Mouse (Mus musculus) midbrain, embryonic 10.5 days (tissue): ENCODE measurements around the gene Ncan. TPM values are rescaled to one million over a fixed set of nuclear protein-coding genes. Genes with fewer than 3 reads are reported as not detected.

ENCODE experiments used
- DNase-seq: peaks from one replicate; pipeline ENCODE4 v3.0.0-alpha.2; 2017; ENCODE audit warnings: low spot score
- H3K27ac ChIP-seq: fragments of 300-500 bp; sonication (generic); replicated peaks from 2 replicates; pipeline ENCODE4 v1.5.1; 2016; ENCODE audit warnings: mild to moderate bottlenecking
- H3K27me3 ChIP-seq: fragments of 300-500 bp; sonication (generic); 2 replicates; pipeline ENCODE4 v1.6.1; 2016; ENCODE audit warnings: low read depth, mild to moderate bottlenecking; ENCODE audit not compliant: poor library complexity, severe bottlenecking
- H3K36me3 ChIP-seq: fragments of 300-500 bp; sonication (generic); 2 replicates; pipeline ENCODE4 v1.6.1; 2016; ENCODE audit warnings: mild to moderate bottlenecking, moderate library complexity
- H3K4me1 ChIP-seq: fragments of 300-500 bp; sonication (generic); 2 replicates; pipeline ENCODE4 v1.6.1; 2016
- H3K4me3 ChIP-seq: fragments of 300-500 bp; sonication (generic); 2 replicates; pipeline ENCODE4 v1.5.1; 2016; ENCODE audit warnings: mild to moderate bottlenecking, moderate library complexity
- H3K9me3 ChIP-seq: fragments of 300-500 bp; sonication (generic); replicated peaks from 2 replicates; pipeline ENCODE4 v1.6.1; 2016; ENCODE audit warnings: mild to moderate bottlenecking
- WGBS: fragments of 180-500 bp; shearing (Covaris S2); methylation state at CpG from one replicate; pipeline ENCODE4 v1.1.7; 2016; 5-methylcytosine and 5-hydroxymethylcytosine counted together
- polyA plus RNA-seq: library from polyadenylated mRNA; unstranded; fragments of >200 nt; fragmentation: Nextera tagmentation; extraction: Ambion mirVana; gene quantifications from 2 replicates; pipeline ENCODE4 v1.2.1, GENCODE M21; 2016

The Ncan gene
- polyA plus RNA-seq, 1 experiment from 2014 or later, result 14.4 TPM

DNA sequence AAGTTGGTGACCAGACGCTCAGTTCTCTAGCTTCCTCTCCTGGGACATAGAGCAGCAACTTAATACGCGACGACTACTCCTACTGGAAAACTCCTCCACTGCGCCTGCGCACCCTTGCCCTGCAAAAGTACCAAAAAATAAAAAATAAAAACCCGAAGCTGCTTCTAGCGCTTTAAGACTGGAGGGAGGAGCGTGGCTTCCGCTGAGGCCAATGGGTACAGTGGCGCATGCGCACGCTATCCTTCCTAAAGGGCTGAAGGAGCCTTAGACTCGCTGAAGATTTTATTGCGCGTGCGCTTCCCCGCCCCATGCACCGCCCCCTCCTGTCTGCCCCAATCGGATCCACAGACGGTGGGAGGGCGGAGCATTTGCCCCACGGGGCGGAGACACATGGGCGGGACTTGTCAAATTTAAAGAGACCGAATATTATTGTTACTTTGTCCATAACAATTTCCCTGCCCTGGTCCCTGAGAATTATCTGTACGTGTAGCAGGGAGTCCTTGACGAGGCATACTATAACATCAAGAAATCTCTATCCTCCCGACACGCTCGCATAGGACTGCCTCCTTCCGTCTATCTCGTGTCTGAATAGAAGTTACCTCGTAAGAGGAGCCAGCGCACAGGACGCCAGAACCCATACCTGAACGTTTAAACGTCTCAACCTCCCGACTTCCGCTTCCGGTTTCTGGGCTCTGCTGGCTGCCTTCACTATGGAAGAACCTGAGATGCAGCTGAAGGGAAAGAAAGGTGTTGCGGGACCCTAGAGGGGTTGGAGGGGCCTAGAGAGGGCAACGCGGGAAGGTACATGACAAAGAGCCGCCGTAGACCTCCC lies 18.6 kb upstream of the Ncan start, which contains the start of the genes Rfxank, Borcs8 and Mef2b:
TSS of gene Rfxank (minus strand) at position 129 of the 832 bp plus-strand sequence.
TSS of gene Borcs8 (plus strand) at position 474 of the 832 bp plus-strand sequence.
TSS of gene Mef2b (plus strand) at position 686 of the 832 bp plus-strand sequence.
- peaks cover 54% of the 10 kb centered on the region for H3K36me3 ChIP-seq
- WGBS, result under 1% methylated on average over 46 of the region's 46 CpGs
- no peaks in the 10 kb centered on the region for H3K9me3 ChIP-seq
- peaks cover 25% of the 10 kb centered on the region for H3K4me1 ChIP-seq
- DNase-seq, result peak; percentile 99
- peak within 1 kb of the TSS; percentile 62 for H3K4me3 ChIP-seq
- H3K27me3 ChIP-seq, result no peaks in the 10 kb centered on the region
- H3K27ac ChIP-seq, result peak within 1 kb of the TSS; percentile 80

- 85% methylated on average over 4 of the region's 4 CpGs for WGBS
- Histone ChIP-seq H3K9me3 (no peaks in the 10 kb centered on the region), H3K4me1 (peaks cover 25% of the 10 kb centered on the region), H3K27ac (no peak overlapping the region), H3K4me3 (peak overlapping the region; percentile 62), H3K27me3 (no peaks in the 10 kb centered on the region), H3K36me3 (peaks cover 54% of the 10 kb centered on the region)
- DNase-seq, result no peak
These were observed 17.2 kb upstream of the Ncan start for GRCm38 (mm10) chr8:70137890-70138289.

DNA sequence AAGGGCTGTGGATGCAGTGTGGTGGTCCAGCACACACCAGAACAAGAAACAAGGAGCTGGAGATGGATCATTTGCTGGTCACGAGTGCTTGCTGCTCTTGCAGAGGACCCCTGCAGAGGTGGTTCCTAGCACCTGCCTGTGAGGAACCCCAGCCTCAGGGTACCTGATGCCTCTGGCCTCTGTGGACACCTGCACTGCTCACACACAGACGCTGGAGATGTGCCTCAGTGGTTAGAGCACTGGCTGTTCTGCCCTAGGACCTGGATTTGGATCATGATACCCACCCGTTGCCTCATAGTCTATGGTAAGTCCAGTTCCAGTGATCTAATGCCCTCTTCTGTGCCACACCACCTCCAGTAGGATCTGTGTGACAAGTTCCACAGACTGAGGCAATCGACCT lies 15.9 kb upstream of the Ncan start:
- peaks cover 50% of the 10 kb centered on the region for H3K36me3 ChIP-seq
- WGBS, result 83% methylated on average over 4 of the region's 4 CpGs
- no peak overlapping the region for H3K4me3 ChIP-seq
- DNase-seq, result no peak
- no peaks in the 10 kb centered on the region for H3K27me3 ChIP-seq
- no peak overlapping the region for H3K27ac ChIP-seq
- no peaks in the 10 kb centered on the region for H3K9me3 ChIP-seq
- peaks cover 33% of the 10 kb centered on the region for H3K4me1 ChIP-seq

DNA sequence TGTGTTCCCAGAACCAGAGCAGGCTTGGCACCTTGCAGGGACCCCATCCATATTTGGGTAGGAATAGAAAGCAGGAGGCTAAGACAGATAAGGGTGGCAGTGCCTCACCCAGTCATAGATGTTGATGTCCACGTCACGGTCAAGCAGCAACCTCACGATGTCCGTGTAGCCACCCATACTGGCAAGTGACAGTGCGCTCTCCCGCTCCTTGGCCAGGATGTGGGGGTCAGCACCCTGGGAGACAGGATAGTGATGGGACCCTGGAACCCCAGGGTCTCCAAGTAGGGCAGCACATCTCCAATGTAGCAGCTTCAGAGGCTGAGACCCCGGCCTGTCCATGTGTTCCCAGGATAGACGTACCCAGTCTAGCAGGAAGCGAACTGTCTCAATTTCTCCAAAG lies 14.3 kb upstream of the Ncan start:
- WGBS, result 94% methylated on average over 9 of the region's 9 CpGs
- peaks cover 31% of the 10 kb centered on the region for H3K4me1 ChIP-seq
- no peak for DNase-seq
- peaks cover 50% of the 10 kb centered on the region for H3K36me3 ChIP-seq
- H3K4me3 ChIP-seq, result no peak overlapping the region
- no peaks in the 10 kb centered on the region for H3K27me3 ChIP-seq
- no peak overlapping the region for H3K27ac ChIP-seq
- no peaks in the 10 kb centered on the region for H3K9me3 ChIP-seq

DNA sequence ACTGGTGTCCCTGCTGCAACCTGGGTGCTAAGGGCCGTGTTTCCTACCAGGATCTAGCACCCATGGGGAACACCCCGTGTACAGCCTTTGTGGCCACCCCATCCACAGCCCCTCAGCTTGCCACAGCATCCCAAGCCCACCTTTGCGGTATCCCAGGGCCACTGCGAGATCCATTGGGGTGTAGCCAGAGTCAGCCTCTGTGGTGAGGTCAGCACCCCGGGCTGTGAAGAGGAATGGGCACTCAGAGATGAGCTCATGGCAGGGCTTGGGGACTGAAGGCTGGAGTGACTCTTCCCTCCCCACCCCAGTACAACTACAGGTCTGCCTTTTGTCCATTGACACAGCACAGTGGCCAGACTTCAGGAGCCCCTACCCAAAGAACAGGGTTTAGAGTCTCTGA lies 13.4 kb upstream of the Ncan start:
- no peak for DNase-seq
- peaks cover 50% of the 10 kb centered on the region for H3K36me3 ChIP-seq
- no peak overlapping the region for H3K27ac ChIP-seq
- H3K9me3 ChIP-seq, result no peaks in the 10 kb centered on the region
- peaks cover 29% of the 10 kb centered on the region for H3K4me1 ChIP-seq
- WGBS, result 90% methylated on average over 5 of the region's 5 CpGs
- H3K4me3 ChIP-seq, result no peak overlapping the region
- H3K27me3 ChIP-seq, result no peaks in the 10 kb centered on the region

DNA sequence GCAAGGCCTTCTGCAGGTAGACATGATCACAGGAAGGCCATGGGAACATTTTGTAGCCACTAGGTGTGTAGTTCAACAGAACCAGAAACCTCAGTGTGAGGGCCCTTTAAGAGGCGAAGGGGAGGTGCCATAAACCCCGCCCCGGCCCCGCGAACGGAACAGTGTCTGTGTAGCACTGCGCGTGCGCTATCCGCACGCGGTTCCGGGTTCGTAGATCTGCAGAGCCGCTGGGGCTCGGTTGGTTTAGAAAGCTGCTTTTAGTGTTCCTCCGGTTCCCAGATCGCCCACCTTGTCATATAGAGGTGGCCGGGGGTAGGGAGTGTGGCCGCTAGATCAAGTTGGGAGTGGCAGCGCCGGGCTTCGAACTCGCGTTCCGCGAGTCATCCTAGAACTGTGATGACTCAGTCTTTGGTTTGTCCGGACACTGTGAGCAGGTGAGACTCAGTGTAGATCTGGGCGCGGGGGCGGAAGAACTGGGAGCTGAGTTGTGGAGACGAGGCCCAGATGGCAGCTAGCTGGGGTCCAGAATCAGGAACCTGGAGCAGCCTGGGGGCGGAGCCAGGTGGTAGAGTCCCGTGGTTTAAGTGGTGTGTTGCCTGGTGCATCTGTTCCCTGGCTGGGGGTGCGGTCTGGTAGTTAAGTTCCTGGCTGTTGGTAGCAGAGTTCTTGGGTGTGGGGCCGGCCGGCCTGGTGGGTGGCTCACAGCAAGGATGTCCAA lies 10.7 kb upstream of the Ncan start, which contains the start of gene Nr2c2ap:
TSS of gene Nr2c2ap (plus strand) at position 168 of the 718 bp plus-strand sequence.
- H3K4me1 ChIP-seq, result peaks cover 17% of the 10 kb centered on the region
- H3K27ac ChIP-seq, result peak within 1 kb of the TSS; percentile 83
- H3K9me3 ChIP-seq, result no peaks in the 10 kb centered on the region
- WGBS, result 1% methylated on average over 37 of the region's 37 CpGs
- no peaks in the 10 kb centered on the region for H3K27me3 ChIP-seq
- H3K4me3 ChIP-seq, result peak within 1 kb of the TSS; percentile 80
- peak; percentile 83 for DNase-seq
- H3K36me3 ChIP-seq, result peaks cover 42% of the 10 kb centered on the region

- DNase-seq, result no peak
- Histone ChIP-seq H3K9me3 (no peaks in the 10 kb centered on the region), H3K4me1 (peaks cover 17% of the 10 kb centered on the region), H3K4me3 (no peak overlapping the region), H3K27ac (no peak overlapping the region), H3K36me3 (peaks cover 29% of the 10 kb centered on the region), H3K27me3 (no peaks in the 10 kb centered on the region)
- WGBS, result 81% methylated on average over 3 of the region's 3 CpGs
These were observed 9.4 kb upstream of the Ncan start for GRCm38 (mm10) chr8:70130066-70130465.

- no peak overlapping the region for H3K27ac ChIP-seq
- WGBS, result 77% methylated on average over 9 of the region's 9 CpGs
- H3K4me3 ChIP-seq, result no peak overlapping the region
- no peak for DNase-seq
- H3K36me3 ChIP-seq, result peaks cover 23% of the 10 kb centered on the region
- H3K27me3 ChIP-seq, result no peaks in the 10 kb centered on the region
- H3K4me1 ChIP-seq, result peaks cover 17% of the 10 kb centered on the region
- H3K9me3 ChIP-seq, result no peaks in the 10 kb centered on the region
These were observed 8.8 kb upstream of the Ncan start for GRCm38 (mm10) chr8:70129309-70129952.

GRCm38 (mm10) chr8:70128435-70128834 lies 7.8 kb upstream of the Ncan start:
- 86% methylated on average over 3 of the region's 3 CpGs for WGBS
- H3K9me3 ChIP-seq, result no peaks in the 10 kb centered on the region

DNA sequence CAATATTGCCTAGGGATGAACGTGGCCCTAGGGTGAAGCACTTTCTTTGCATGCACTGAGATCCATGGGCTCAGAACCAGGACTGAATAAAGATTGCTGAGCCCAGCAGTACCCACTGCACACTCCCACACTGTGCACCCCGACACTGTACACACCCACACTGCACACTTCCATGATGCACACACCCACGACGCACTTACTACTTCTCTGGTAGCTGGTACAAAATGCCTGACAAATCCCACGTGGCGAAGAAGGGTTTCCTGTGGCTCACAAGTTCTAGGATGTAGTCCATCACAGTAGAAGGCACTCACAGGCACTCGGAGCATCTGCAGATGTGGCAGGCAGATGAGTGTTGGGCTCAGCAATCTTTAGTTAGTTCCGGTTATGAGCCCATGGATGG lies 4.3 kb upstream of the Ncan start:
- no peak for DNase-seq
- no peak overlapping the region for H3K4me3 ChIP-seq
- no peaks in the 10 kb centered on the region for H3K9me3 ChIP-seq
- H3K36me3 ChIP-seq, result no peaks in the 10 kb centered on the region
- WGBS, result 71% methylated on average over 8 of the region's 8 CpGs
- H3K27me3 ChIP-seq, result peaks cover 22% of the 10 kb centered on the region
- H3K4me1 ChIP-seq, result peaks cover 10% of the 10 kb centered on the region
- H3K27ac ChIP-seq, result no peak overlapping the region

More at GRCm38 (mm10) chr8:70128435-70128834, 7.8 kb upstream of the Ncan start:
- no peak overlapping the region for H3K4me3 ChIP-seq
- H3K27ac ChIP-seq, result no peak overlapping the region
- H3K36me3 ChIP-seq, result peaks cover 13% of the 10 kb centered on the region
- no peak for DNase-seq
- peaks cover 17% of the 10 kb centered on the region for H3K4me1 ChIP-seq
- H3K27me3 ChIP-seq, result 0 out of 2 replicates have a peak, but pooled peaks cover 7% of the 10 kb centered on the region

DNA sequence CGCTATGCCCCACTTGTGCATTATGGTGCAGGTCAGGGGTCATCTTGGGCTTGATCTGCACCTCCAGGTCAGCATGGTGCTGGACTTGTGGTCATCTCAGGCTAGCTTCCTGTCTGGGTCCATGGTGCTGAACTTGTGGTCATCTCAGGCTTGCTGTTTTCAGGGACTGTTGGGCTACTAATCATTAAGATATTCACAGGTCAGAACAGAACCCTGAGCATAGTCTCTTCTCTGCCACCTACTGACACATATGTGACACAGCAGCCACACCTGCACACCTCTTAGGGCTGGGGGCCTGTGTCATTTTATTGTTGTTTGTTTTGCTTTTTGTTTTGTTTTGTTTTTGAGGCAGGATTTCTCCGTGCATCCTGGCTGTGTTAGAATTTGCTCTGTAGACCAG lies 2.2 kb upstream of the Ncan start:
- 61% methylated on average over 2 of the region's 2 CpGs for WGBS
- Histone ChIP-seq H3K27me3 (peaks cover 44% of the 10 kb centered on the region), H3K36me3 (no peaks in the 10 kb centered on the region), H3K27ac (no peak overlapping the region), H3K4me3 (no peak overlapping the region), H3K9me3 (no peaks in the 10 kb centered on the region), H3K4me1 (peaks cover 31% of the 10 kb centered on the region)
- DNase-seq, result no peak
